Mouse (Mus musculus) CD8-positive naive resting alpha-beta T cell, adult 2 months (primary cell): ENCODE results near the gene Gas1.

Source experiments
- DNase-seq, 2 experiments: peaks; one replicate each; pipeline ENCODE4 v3.0.0; 2022; ENCODE audit warnings: low read depth in 2 of 2, low spot score in 2 of 2

The Gas1 gene

DNA sequence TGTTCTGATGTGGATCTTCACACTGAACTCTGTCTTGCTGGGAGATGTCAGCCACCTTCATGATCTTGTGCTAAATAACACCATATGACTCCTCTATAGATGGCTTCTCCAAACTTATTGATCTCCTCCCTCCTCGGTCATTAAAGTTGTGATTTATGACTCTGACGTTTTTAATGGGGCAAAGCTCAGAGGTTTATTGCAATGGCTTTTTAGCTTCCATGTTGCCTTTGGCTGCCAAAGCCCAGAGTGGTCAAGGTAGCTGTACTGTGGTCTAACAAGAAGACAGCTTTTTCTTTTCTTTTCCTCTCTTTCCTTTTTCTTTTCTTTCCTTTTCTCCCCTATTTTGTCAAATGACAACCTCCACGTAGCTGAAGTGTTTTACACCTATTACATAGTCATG, 52.1 kb downstream of the Gas1 start:
- DNase-seq: no peak

DNA sequence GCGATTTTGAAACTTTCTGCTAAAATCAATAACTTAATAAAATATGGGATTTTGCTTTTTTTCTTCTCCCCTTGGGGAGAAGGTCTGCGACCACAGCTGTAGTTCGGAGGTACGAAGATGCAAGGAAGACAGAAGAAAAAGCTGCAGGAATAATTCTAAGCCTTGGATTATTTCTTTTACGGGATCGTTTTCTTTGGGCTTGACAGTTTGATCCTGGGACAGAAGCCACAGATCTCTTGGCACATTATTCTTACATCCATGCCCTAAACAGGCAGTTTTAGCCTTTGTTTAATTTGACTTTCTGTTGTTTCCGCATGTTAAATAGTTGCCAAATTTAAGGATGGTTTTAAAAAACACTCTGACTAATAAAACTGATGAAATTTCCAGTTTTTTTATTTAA, 52.7 kb downstream of the Gas1 start:
- DNase-seq: no peak
